Mouse (Mus musculus) erythroblast, embryonic 14.5 days (primary cell): ENCODE data around the gene Artn.

Experiments used
- GATA1 ChIP-seq: IDR thresholded peaks from 2 replicates; pipeline ENCODE4 v1.6.1; 2012; ENCODE audit warnings: low read length, inconsistent platforms, mixed read lengths
- TAL1 ChIP-seq: IDR thresholded peaks from 3 replicates; pipeline ENCODE4 v1.6.1; 2012; ENCODE audit warnings: low read length, inconsistent platforms, mixed read lengths

DNA sequence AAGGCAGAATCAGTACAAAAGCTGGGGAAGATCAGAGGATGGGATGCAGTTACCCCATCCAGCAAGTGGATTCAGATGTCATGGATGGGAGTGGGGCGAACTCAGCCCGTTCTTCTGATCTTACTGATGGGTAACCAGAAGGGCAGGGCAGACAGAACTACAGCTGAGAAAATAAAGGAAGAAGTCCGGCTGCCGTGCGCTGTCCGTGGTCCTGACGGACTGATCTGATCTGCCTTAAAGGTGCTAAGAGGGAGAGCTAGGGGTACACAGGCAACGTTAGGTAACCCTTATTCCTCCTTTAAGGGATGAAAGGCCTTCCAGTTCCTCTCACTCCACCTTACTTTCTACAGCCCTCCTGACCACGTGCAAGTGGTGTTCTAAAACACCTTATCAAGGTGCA, 36.2 kb downstream of the Artn start:
- TF ChIP-seq TAL1, result no peak
- TF ChIP-seq GATA1, result no peak
